Mouse (Mus musculus) megakaryocyte, embryonic 14.5 days (primary cell): ENCODE results near the gene Crygc. TPM values are rescaled to one million over a fixed set of nuclear protein-coding genes. Genes with fewer than 3 reads are reported as not detected.

Source experiments
- H3K27me3 ChIP-seq: replicated peaks from 2 replicates; pipeline ENCODE3; 2012; ENCODE audit warnings: inconsistent platforms
- H3K36me3 ChIP-seq: replicated peaks from 2 replicates; pipeline ENCODE3; 2012; ENCODE audit warnings: low read length, inconsistent platforms, mixed read lengths
- H3K4me1 ChIP-seq: 2 replicates; pipeline ENCODE4 v1.6.1; 2012; ENCODE audit warnings: inconsistent platforms
- H3K4me3 ChIP-seq: replicated peaks from 2 replicates; pipeline ENCODE3; 2012; ENCODE audit warnings: moderate library complexity, mild to moderate bottlenecking, inconsistent platforms
- H3K9me3 ChIP-seq: 2 replicates; pipeline ENCODE4 v1.6.1; 2012; ENCODE audit warnings: inconsistent platforms
- FLI1 ChIP-seq: IDR thresholded peaks from 2 replicates; pipeline ENCODE4 v1.6.1; 2012; ENCODE audit warnings: low read length, inconsistent platforms, mixed read lengths
- GATA1 ChIP-seq: IDR thresholded peaks from 3 replicates; pipeline ENCODE4 v1.6.1; 2012; ENCODE audit warnings: mixed read lengths, low read length, inconsistent platforms, borderline replicate concordance
- polyA plus RNA-seq: library from polyadenylated mRNA; stranded (reverse); fragments of >175 nt; gene quantifications from 2 replicates; pipeline ENCODE4 v1.2.3, GENCODE M21; 2012; ENCODE audit warnings: low replicate concordance; ENCODE audit not compliant: insufficient read depth

Crygc gene
- polyA plus RNA-seq, result not detected in 2 replicates

GRCm38 (mm10) chr1:65073589-65073988 lies at the start of gene Crygc:
Crygc (minus strand) TSS chr1:65073689.
- Histone ChIP-seq H3K9me3 (no peaks in the 10 kb centered on the region), H3K27me3 (no peaks in the 10 kb centered on the region), H3K4me1 (no peaks in the 10 kb centered on the region), H3K4me3 (no peak within 1 kb of the TSS), H3K36me3 (no peaks in the 10 kb centered on the region)
- TF ChIP-seq GATA1 (no peak), FLI1 (no peak)

- Histone ChIP-seq H3K36me3 (no peaks in the 10 kb centered on the region), H3K4me3 (peak within 1 kb of the TSS; percentile 88), H3K27me3 (no peaks in the 10 kb centered on the region), H3K4me1 (peaks cover 12% of the 10 kb centered on the region), H3K9me3 (no peaks in the 10 kb centered on the region)
- TF ChIP-seq FLI1, result no peak
- no peak for TF ChIP-seq GATA1
Observed at GRCm38 (mm10) chr1:65122574-65123372, 49.3 kb upstream of the Crygc start, which contains the start of gene D630023F18Rik. D630023F18Rik (minus strand) TSS chr1:65123214.

GRCm38 (mm10) chr1:65119438-65119837 lies 45.9 kb upstream of the Crygc start, which contains the start of gene Gm28845:
Gm28845 (minus strand) TSS chr1:65119558.
- no peaks in the 10 kb centered on the region for H3K36me3 ChIP-seq
- H3K9me3 ChIP-seq, result no peaks in the 10 kb centered on the region
- peaks cover 12% of the 10 kb centered on the region for H3K4me1 ChIP-seq
- H3K4me3 ChIP-seq, result no peak within 1 kb of the TSS
- H3K27me3 ChIP-seq, result no peaks in the 10 kb centered on the region
- TF ChIP-seq GATA1 (no peak), FLI1 (no peak)

GRCm38 (mm10) chr1:65118150-65118913 lies 44.8 kb upstream of the Crygc start:
- Histone ChIP-seq H3K9me3 (no peaks in the 10 kb centered on the region), H3K36me3 (no peaks in the 10 kb centered on the region), H3K4me3 (no peak overlapping the region), H3K27me3 (no peaks in the 10 kb centered on the region), H3K4me1 (peaks cover 17% of the 10 kb centered on the region)
- TF ChIP-seq FLI1, result no peak
- TF ChIP-seq GATA1, result no peak

- TF ChIP-seq FLI1, result no peak
- no peak for TF ChIP-seq GATA1
- Histone ChIP-seq H3K4me1 (peaks cover 33% of the 10 kb centered on the region), H3K27me3 (peaks cover 3% of the 10 kb centered on the region), H3K4me3 (no peak overlapping the region), H3K36me3 (no peaks in the 10 kb centered on the region), H3K9me3 (no peaks in the 10 kb centered on the region)
Observed at GRCm38 (mm10) chr1:65113536-65114172, 40.2 kb upstream of the Crygc start.

GRCm38 (mm10) chr1:65112807-65113196 lies 39.3 kb upstream of the Crygc start:
- TF ChIP-seq FLI1 (no peak), GATA1 (no peak)
- H3K4me1 ChIP-seq, result peaks cover 32% of the 10 kb centered on the region
- H3K9me3 ChIP-seq, result no peaks in the 10 kb centered on the region
- H3K4me3 ChIP-seq, result peak overlapping the region; percentile 78
- peaks cover 3% of the 10 kb centered on the region for H3K27me3 ChIP-seq
- no peaks in the 10 kb centered on the region for H3K36me3 ChIP-seq

GRCm38 (mm10) chr1:65112031-65112806 lies 38.7 kb upstream of the Crygc start:
- Histone ChIP-seq H3K27me3 (peaks cover 3% of the 10 kb centered on the region), H3K36me3 (no peaks in the 10 kb centered on the region), H3K4me1 (peaks cover 34% of the 10 kb centered on the region), H3K4me3 (no peak overlapping the region), H3K9me3 (no peaks in the 10 kb centered on the region)
- TF ChIP-seq FLI1, result no peak
- TF ChIP-seq GATA1, result no peak

- no peaks in the 10 kb centered on the region for H3K36me3 ChIP-seq
- peak overlapping the region; percentile 8 for H3K4me3 ChIP-seq
- TF ChIP-seq FLI1 (no peak), GATA1 (no peak)
- peaks cover 34% of the 10 kb centered on the region for H3K4me1 ChIP-seq
- no peaks in the 10 kb centered on the region for H3K9me3 ChIP-seq
- peaks cover 3% of the 10 kb centered on the region for H3K27me3 ChIP-seq
Observed at GRCm38 (mm10) chr1:65109756-65110435, 36.4 kb upstream of the Crygc start.

GRCm38 (mm10) chr1:65109196-65109595 lies 35.7 kb upstream of the Crygc start:
- no peak overlapping the region for H3K4me3 ChIP-seq

More at GRCm38 (mm10) chr1:65109196-65109595, 35.7 kb upstream of the Crygc start:
- Histone ChIP-seq H3K36me3 (no peaks in the 10 kb centered on the region), H3K27me3 (peaks cover 5% of the 10 kb centered on the region), H3K4me1 (peaks cover 34% of the 10 kb centered on the region), H3K9me3 (no peaks in the 10 kb centered on the region)
- TF ChIP-seq GATA1, result no peak
